Mouse (Mus musculus) heart, embryonic 15.5 days (tissue): ENCODE measurements around the gene BC030867. TPM values are rescaled to one million over a fixed set of nuclear protein-coding genes. Genes with fewer than 3 reads are reported as not detected.

Experiments
- ATAC-seq: fragments of 200-750 bp; cut with Nextera tagmentation; replicated peaks from 2 replicates; pipeline ENCODE4 v1.8.0; 2017; ENCODE audit warnings: low read depth, moderate TSS enrichment; ENCODE audit not compliant: insufficient number of reproducible peaks, insufficient read depth, low FRiP score
- H3K27ac ChIP-seq: fragments of 300-500 bp; sonication (generic); 2 replicates; pipeline ENCODE4 v1.5.1; 2015; ENCODE audit warnings: mild to moderate bottlenecking, inconsistent platforms
- H3K27me3 ChIP-seq: fragments of 300-500 bp; sonication (generic); 2 replicates; pipeline ENCODE4 v1.6.1; 2015; ENCODE audit warnings: inconsistent platforms
- H3K36me3 ChIP-seq: fragments of 300-500 bp; sonication (generic); 2 replicates; pipeline ENCODE4 v1.6.1; 2015; ENCODE audit warnings: mild to moderate bottlenecking, inconsistent platforms
- H3K4me1 ChIP-seq: fragments of 300-500 bp; sonication (generic); replicated peaks from 2 replicates; pipeline ENCODE4 v1.6.1; 2015; ENCODE audit warnings: inconsistent platforms
- H3K4me2 ChIP-seq: fragments of 300-500 bp; sonication (generic); 2 replicates; pipeline ENCODE4 v1.6.1; 2015; ENCODE audit warnings: inconsistent platforms, mild to moderate bottlenecking, moderate library complexity
- H3K4me3 ChIP-seq: fragments of 300-500 bp; sonication (generic); 2 replicates; pipeline ENCODE4 v1.5.1; 2015; ENCODE audit warnings: mild to moderate bottlenecking, inconsistent platforms
- H3K9ac ChIP-seq: fragments of 300-500 bp; sonication (generic); 2 replicates; pipeline ENCODE4 v1.6.1; 2015; ENCODE audit warnings: mild to moderate bottlenecking, inconsistent platforms
- H3K9me3 ChIP-seq: fragments of 300-500 bp; sonication (generic); replicated peaks from 2 replicates; pipeline ENCODE4 v1.6.1; 2016; ENCODE audit warnings: inconsistent platforms
- whole genome bisulfite sequencing: fragments of 180-500 bp; shearing (Covaris S2); methylation state at CpG from one replicate; pipeline ENCODE4 v1.1.7; 2015; ENCODE audit warnings: mixed read lengths; 5-methylcytosine and 5-hydroxymethylcytosine counted together
- polyA plus RNA-seq: library from polyadenylated mRNA; unstranded; fragments of >200 nt; fragmentation: Nextera tagmentation; extraction: Ambion mirVana; gene quantifications from 2 replicates; pipeline ENCODE4 v1.2.1, GENCODE M21; 2015

The BC030867 gene
- polyA plus RNA-seq, 1 experiment from 2014 or later = 8.3 TPM

- H3K27ac ChIP-seq = peak within 1 kb of the TSS; percentile 91
These were observed 18.5 kb upstream of the BC030867 start, which contains the start of gene Hdac5 for GRCm38 (mm10) chr11:102230006-102230741. Gene Hdac5 (minus strand): TSS chr11:102230166.

GRCm38 (mm10) chr11:102236022-102236421 lies 12.7 kb upstream of the BC030867 start:
- Histone ChIP-seq H3K4me2 (no peak overlapping the region), H3K36me3 (no peaks in the 10 kb centered on the region), H3K9ac (no peak overlapping the region), H3K27me3 (no peaks in the 10 kb centered on the region), H3K9me3 (no peaks in the 10 kb centered on the region), H3K4me3 (no peak overlapping the region), H3K27ac (no peak overlapping the region), H3K4me1 (no peaks in the 10 kb centered on the region)
- ATAC-seq = no peak
- 25% methylated on average over 2 of the region's 2 CpGs for WGBS

More at GRCm38 (mm10) chr11:102230006-102230741, 18.5 kb upstream of the BC030867 start, which contains the start of gene Hdac5:
- peaks cover 47% of the 10 kb centered on the region for H3K4me1 ChIP-seq
- peak within 1 kb of the TSS; percentile 84 for H3K4me2 ChIP-seq
- ATAC-seq = peak; percentile 91
- no peaks in the 10 kb centered on the region for H3K36me3 ChIP-seq
- H3K9me3 ChIP-seq = no peaks in the 10 kb centered on the region
- WGBS = under 1% methylated on average over 49 of the region's 49 CpGs
- no peaks in the 10 kb centered on the region for H3K27me3 ChIP-seq
- peak within 1 kb of the TSS; percentile 92 for H3K9ac ChIP-seq
- peak within 1 kb of the TSS; percentile 89 for H3K4me3 ChIP-seq

- Histone ChIP-seq H3K27me3 (no peaks in the 10 kb centered on the region), H3K4me3 (no peak overlapping the region), H3K4me2 (no peak overlapping the region), H3K36me3 (no peaks in the 10 kb centered on the region), H3K4me1 (peaks cover 13% of the 10 kb centered on the region), H3K9me3 (peaks cover 4% of the 10 kb centered on the region; the same call in 1 of the 2 replicates), H3K27ac (no peak overlapping the region), H3K9ac (no peak overlapping the region)
- ATAC-seq = no peak
- 81% methylated on average over 6 of the region's 6 CpGs for WGBS
These were observed 8.0 kb upstream of the BC030867 start for GRCm38 (mm10) chr11:102240636-102241035.

GRCm38 (mm10) chr11:102241246-102241645 lies 7.4 kb upstream of the BC030867 start:
- H3K4me3 ChIP-seq = no peak overlapping the region
- H3K27me3 ChIP-seq = no peaks in the 10 kb centered on the region
- H3K27ac ChIP-seq = no peak overlapping the region
- no peak overlapping the region for H3K4me2 ChIP-seq
- no peaks in the 10 kb centered on the region for H3K36me3 ChIP-seq
- 69% methylated on average over 5 of the region's 5 CpGs for WGBS
- H3K4me1 ChIP-seq = peaks cover 14% of the 10 kb centered on the region
- ATAC-seq = no peak
- no peak overlapping the region for H3K9ac ChIP-seq
- H3K9me3 ChIP-seq = peaks cover 4% of the 10 kb centered on the region; the same call in 1 of the 2 replicates

GRCm38 (mm10) chr11:102241874-102242273 lies 6.8 kb upstream of the BC030867 start:
- ATAC-seq = no peak
- peaks cover 14% of the 10 kb centered on the region for H3K4me1 ChIP-seq

GRCm38 (mm10) chr11:102244926-102245449 lies 3.7 kb upstream of the BC030867 start:
- Histone ChIP-seq H3K4me2 (peak overlapping the region; percentile 79), H3K36me3 (no peaks in the 10 kb centered on the region), H3K27ac (peak overlapping the region; percentile 31; the same call in 1 of the 2 replicates), H3K4me1 (peaks cover 25% of the 10 kb centered on the region), H3K9me3 (peaks cover 4% of the 10 kb centered on the region; the same call in 1 of the 2 replicates), H3K9ac (peak overlapping the region; percentile 54), H3K4me3 (peak overlapping the region; percentile 47), H3K27me3 (no peaks in the 10 kb centered on the region)
- 1% methylated on average over 32 of the region's 32 CpGs for WGBS
- peak; percentile 72 for ATAC-seq

More at GRCm38 (mm10) chr11:102241874-102242273, 6.8 kb upstream of the BC030867 start:
- no peak overlapping the region for H3K9ac ChIP-seq
- H3K27me3 ChIP-seq = no peaks in the 10 kb centered on the region
- peaks cover 4% of the 10 kb centered on the region; the same call in 1 of the 2 replicates for H3K9me3 ChIP-seq
- H3K4me3 ChIP-seq = no peak overlapping the region
- no peak overlapping the region for H3K4me2 ChIP-seq
- WGBS = 51% methylated on average over 5 of the region's 5 CpGs
- no peak overlapping the region for H3K27ac ChIP-seq
- no peaks in the 10 kb centered on the region for H3K36me3 ChIP-seq

GRCm38 (mm10) chr11:102245581-102246272 lies 3.0 kb upstream of the BC030867 start:
- Histone ChIP-seq H3K27ac (0 out of 2 replicates have a peak overlapping the region, but pooled peaks have one; percentile 31), H3K36me3 (0 out of 2 replicates have a peak, but pooled peaks cover under 1% of the 10 kb centered on the region), H3K4me2 (peak overlapping the region; percentile 79), H3K9me3 (peaks cover 4% of the 10 kb centered on the region; the same call in 1 of the 2 replicates), H3K4me3 (peak overlapping the region; percentile 47), H3K4me1 (peaks cover 25% of the 10 kb centered on the region), H3K9ac (peak overlapping the region; percentile 54), H3K27me3 (no peaks in the 10 kb centered on the region)
- ATAC-seq = no peak
- WGBS = 60% methylated on average over 14 of the region's 14 CpGs

GRCm38 (mm10) chr11:102246273-102246635 lies 2.4 kb upstream of the BC030867 start:
- 77% methylated on average over 6 of the region's 6 CpGs for WGBS
- H3K4me3 ChIP-seq = no peak overlapping the region
- ATAC-seq = no peak
- no peak overlapping the region for H3K4me2 ChIP-seq
- H3K9ac ChIP-seq = no peak overlapping the region
- H3K27me3 ChIP-seq = no peaks in the 10 kb centered on the region
- H3K9me3 ChIP-seq = peaks cover 4% of the 10 kb centered on the region; the same call in 1 of the 2 replicates
- H3K27ac ChIP-seq = no peak overlapping the region
- peaks cover 25% of the 10 kb centered on the region for H3K4me1 ChIP-seq
- 0 out of 2 replicates have a peak, but pooled peaks cover 6% of the 10 kb centered on the region for H3K36me3 ChIP-seq

- Histone ChIP-seq H3K4me3 (no peak overlapping the region), H3K9ac (no peak overlapping the region), H3K9me3 (peaks cover under 1% of the 10 kb centered on the region; the same call in 1 of the 2 replicates), H3K4me1 (peaks cover 25% of the 10 kb centered on the region), H3K36me3 (0 out of 2 replicates have a peak, but pooled peaks cover 6% of the 10 kb centered on the region), H3K27me3 (no peaks in the 10 kb centered on the region), H3K27ac (no peak overlapping the region), H3K4me2 (no peak overlapping the region)
- ATAC-seq = no peak
- WGBS = 81% methylated on average over 4 of the region's 4 CpGs
These were observed 1.8 kb upstream of the BC030867 start for GRCm38 (mm10) chr11:102246871-102247270.

GRCm38 (mm10) chr11:102249351-102250090 lies 839 bp downstream of the BC030867 start:
- no peaks in the 10 kb centered on the region for H3K9me3 ChIP-seq
- WGBS = 10% methylated on average over 9 of the region's 9 CpGs
- H3K36me3 ChIP-seq = peaks cover 9% of the 10 kb centered on the region; the same call in 1 of the 2 replicates
- H3K4me3 ChIP-seq = peak overlapping the region; percentile 89
- ATAC-seq = no peak
- no peaks in the 10 kb centered on the region for H3K27me3 ChIP-seq
- no peak overlapping the region for H3K27ac ChIP-seq
- H3K4me2 ChIP-seq = peak overlapping the region; percentile 95
- H3K4me1 ChIP-seq = peaks cover 34% of the 10 kb centered on the region
- H3K9ac ChIP-seq = peak overlapping the region; percentile 75
